Mouse (Mus musculus) brain, embryonic 14.5 days (tissue): ENCODE measurements at regions not wholly inside any gene's neighbourhood (a gene's known extent, or its start where the extent isn't known, plus 50 kb on each side); places are given as distances from the start of the nearest gene placed in this dataset.

Experiments
- CTCF ChIP-seq: fragments of 200-500 bp; IDR thresholded peaks from 2 replicates; pipeline ENCODE4 v1.5.1; 2012; ENCODE audit warnings: inconsistent platforms, mild to moderate bottlenecking, moderate library complexity, borderline replicate concordance; ENCODE audit not compliant: insufficient read depth, insufficient read length; ENCODE audit errors: extremely low read depth
- POLR2A ChIP-seq: fragments of 200-500 bp; IDR thresholded peaks from 2 replicates; pipeline ENCODE4 v1.6.1; 2012; ENCODE audit warnings: mild to moderate bottlenecking, inconsistent platforms, borderline replicate concordance; ENCODE audit not compliant: poor library complexity, insufficient read depth, insufficient read length, severe bottlenecking; ENCODE audit errors: extremely low read depth

- TF ChIP-seq POLR2A (no peak), CTCF (no peak)
Measured at GRCm38 (mm10) chr8:116252455-116253216, 252.1 kb upstream of the Dynlrb2 start.
